Mouse (Mus musculus) hindbrain, embryonic 13.5 days (tissue): Measurements from ENCODE around the gene Gp9. TPM values are rescaled to one million over a fixed set of nuclear protein-coding genes. Genes with fewer than 3 reads are reported as not detected.

Experiments
- polyA plus RNA-seq: library from polyadenylated mRNA; unstranded; fragments of >200 nt; fragmentation: Nextera tagmentation; extraction: Ambion mirVana; gene quantifications from 2 replicates; pipeline ENCODE4 v1.2.1, GENCODE M21; 2015

Gene Gp9
- polyA plus RNA-seq, 1 experiment from 2014 or later = 1.5 TPM

Other genes starting within 250 kb of the Gp9 start
- gene Arhgap25, start 244.8 kb upstream of the Gp9 start, polyA plus RNA-seq = 1.6 and 2.4 TPM in 2 replicates
- 2.2 and 3.1 TPM in 2 replicates for gene Prokr1, start 187.3 kb upstream of the Gp9 start, polyA plus RNA-seq
- gene Aplf, start 105.9 kb upstream of the Gp9 start, polyA plus RNA-seq = 9.9 and 10.0 TPM in 2 replicates
- gene Efcc1, start 47.2 kb upstream of the Gp9 start, polyA plus RNA-seq = 5.9 and 6.2 TPM in 2 replicates
- gene Rab43, start 34.1 kb downstream of the Gp9 start, polyA plus RNA-seq = 9.3 and 9.6 TPM in 2 replicates
- 2.0 and 2.8 TPM in 2 replicates for gene Gm45140, start 57.7 kb downstream of the Gp9 start, polyA plus RNA-seq
- gene Isy1, start 60.7 kb downstream of the Gp9 start, polyA plus RNA-seq = 25.7 and 33.3 TPM in 2 replicates
- 599 and 604 TPM in 2 replicates for gene Cnbp, start 73.0 kb downstream of the Gp9 start, polyA plus RNA-seq
- 165 and 174 TPM in 2 replicates for gene Copg1, start 109.7 kb downstream of the Gp9 start, polyA plus RNA-seq
- 37.0 and 38.5 TPM in 2 replicates for gene Hmces, start 135.9 kb downstream of the Gp9 start, polyA plus RNA-seq
- 18.4 and 20.2 TPM in 2 replicates for gene H1fx, start 203.6 kb downstream of the Gp9 start, polyA plus RNA-seq